Mouse (Mus musculus): Measurements from ENCODE around the gene Wdfy2.

DNA sequence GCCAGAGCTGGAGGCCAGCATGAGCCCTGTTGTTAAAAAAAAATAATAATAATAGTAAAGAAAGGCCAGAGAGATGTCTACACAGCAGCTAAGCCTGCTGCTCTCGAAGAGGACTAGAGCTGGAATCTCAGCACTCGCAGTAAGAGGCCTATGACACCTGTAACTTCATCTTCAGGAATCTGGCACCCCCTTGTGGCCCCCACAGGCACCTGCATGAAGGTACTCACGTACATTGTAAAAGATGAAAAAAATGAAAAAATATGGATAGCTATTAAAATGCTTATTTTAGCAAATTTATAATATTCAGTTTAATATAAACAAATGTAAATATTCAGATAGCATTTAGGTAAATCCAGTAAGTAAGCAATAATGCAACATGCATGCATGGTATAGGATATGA is 102.0 kb downstream of the Wdfy2 start:
- TF ChIP-seq CTCF (IDR thresholded peaks at IDR 0.05; ENCODE audit: insufficient read depth, low read length) (peak; percentile 43), POLR2A (IDR thresholded peaks at IDR 0.05; ENCODE audit: borderline replicate concordance, extremely low read depth, low read depth, low read length) (no peak)

Measured in lung, adult 2 months (tissue).